Mouse (Mus musculus) olfactory bulb, adult 2 months (tissue): ENCODE measurements around the gene Tnnt3. TPM values are rescaled to one million over a fixed set of nuclear protein-coding genes. Genes with fewer than 3 reads are reported as not detected.

Source experiments
- H3K27ac ChIP-seq: fragments of 200-500 bp; 2 replicates; pipeline ENCODE4 v1.5.1; 2012; ENCODE audit warnings: low read depth, low read length; ENCODE audit not compliant: insufficient read depth
- H3K4me1 ChIP-seq: fragments of 200-500 bp; 2 replicates; pipeline ENCODE4 v1.6.1; 2012; ENCODE audit warnings: low read length; ENCODE audit not compliant: control insufficient read depth, insufficient read depth
- H3K4me3 ChIP-seq: fragments of 200-500 bp; 2 replicates; pipeline ENCODE4 v1.5.1; 2012; ENCODE audit warnings: mild to moderate bottlenecking, low read depth, low read length, moderate library complexity; ENCODE audit not compliant: insufficient read depth
- CTCF ChIP-seq: fragments of 200-500 bp; IDR thresholded peaks from 2 replicates; pipeline ENCODE4 v1.5.1; 2012; ENCODE audit warnings: low read depth, mild to moderate bottlenecking, low read length, moderate library complexity; ENCODE audit not compliant: insufficient read depth
- POLR2A ChIP-seq: fragments of 200-500 bp; IDR thresholded peaks from 2 replicates; pipeline ENCODE4 v1.6.1; 2012; ENCODE audit warnings: mild to moderate bottlenecking, low read depth, low read length, moderate library complexity; ENCODE audit not compliant: insufficient read depth
- WGBS: fragments of 180-500 bp; shearing (Covaris S2); methylation state at CpG from one replicate; pipeline ENCODE4 v1.1.7; 2018; 5-methylcytosine and 5-hydroxymethylcytosine counted together
- polyA plus RNA-seq: library from polyadenylated mRNA; stranded (reverse); fragments of >200 nt; gene quantifications from 2 replicates; pipeline ENCODE4 v1.2.4, GENCODE M21; 2012; ENCODE audit warnings: low replicate concordance; ENCODE audit not compliant: missing spikeins, insufficient read depth, insufficient read length

Gene Tnnt3
- polyA plus RNA-seq, 1 experiment: not detected

- H3K27ac ChIP-seq: no peak overlapping the region
- no peak overlapping the region for H3K4me3 ChIP-seq
- TF ChIP-seq CTCF: no peak
- no peak for TF ChIP-seq POLR2A
- H3K4me1 ChIP-seq: no peaks in the 10 kb centered on the region
- WGBS: 85% methylated on average over 5 of the region's 5 CpGs
Observed at GRCm38 (mm10) chr7:142496800-142497199, 1.8 kb upstream of the Tnnt3 start.

GRCm38 (mm10) chr7:142497775-142498174, 861 bp upstream of the Tnnt3 start:
- H3K4me3 ChIP-seq: no peak overlapping the region
- WGBS: 92% methylated on average over 2 of the region's 2 CpGs
- no peak overlapping the region for H3K27ac ChIP-seq
- TF ChIP-seq POLR2A (no peak), CTCF (no peak)
- H3K4me1 ChIP-seq: no peaks in the 10 kb centered on the region

- TF ChIP-seq CTCF: no peak
- no peak for TF ChIP-seq POLR2A
- Histone ChIP-seq H3K4me1 (no peaks in the 10 kb centered on the region), H3K27ac (no peak overlapping the region), H3K4me3 (no peak overlapping the region)
- 88% methylated on average over 5 of the region's 5 CpGs for WGBS
Observed at GRCm38 (mm10) chr7:142499010-142499721, 530 bp downstream of the Tnnt3 start.

- Histone ChIP-seq H3K4me3 (no peak overlapping the region), H3K4me1 (no peaks in the 10 kb centered on the region), H3K27ac (no peak overlapping the region)
- WGBS: 81% methylated on average over 1 of the region's 1 CpGs
- TF ChIP-seq CTCF: no peak
- no peak for TF ChIP-seq POLR2A
Observed at GRCm38 (mm10) chr7:142500032-142500431, 1.4 kb downstream of the Tnnt3 start.

GRCm38 (mm10) chr7:142503206-142503605, 4.6 kb downstream of the Tnnt3 start:
- H3K27ac ChIP-seq: no peak overlapping the region
- no peaks in the 10 kb centered on the region for H3K4me1 ChIP-seq
- TF ChIP-seq POLR2A (no peak), CTCF (no peak)
- 92% methylated on average over 4 of the region's 4 CpGs for WGBS
- no peak overlapping the region for H3K4me3 ChIP-seq

- H3K4me1 ChIP-seq: 0 out of 2 replicates have a peak, but pooled peaks cover 2% of the 10 kb centered on the region
- H3K27ac ChIP-seq: no peak overlapping the region
- WGBS: 87% methylated on average over 2 of the region's 2 CpGs
- TF ChIP-seq POLR2A (no peak), CTCF (no peak)
- H3K4me3 ChIP-seq: no peak overlapping the region
Observed at GRCm38 (mm10) chr7:142505942-142506341, 7.3 kb downstream of the Tnnt3 start.

- no peak overlapping the region for H3K4me3 ChIP-seq
- H3K27ac ChIP-seq: no peak overlapping the region
- WGBS: 64% methylated on average over 4 of the region's 4 CpGs
- no peak for TF ChIP-seq POLR2A
- TF ChIP-seq CTCF: no peak
- H3K4me1 ChIP-seq: 0 out of 2 replicates have a peak, but pooled peaks cover 2% of the 10 kb centered on the region
Observed at GRCm38 (mm10) chr7:142506501-142506900, 7.9 kb downstream of the Tnnt3 start.

GRCm38 (mm10) chr7:142507453-142507852, 8.8 kb downstream of the Tnnt3 start:
- WGBS: 92% methylated on average over 9 of the region's 9 CpGs

GRCm38 (mm10) chr7:142509518-142509917, 10.9 kb downstream of the Tnnt3 start:
- Histone ChIP-seq H3K4me1 (0 out of 2 replicates have a peak, but pooled peaks cover 2% of the 10 kb centered on the region), H3K27ac (no peak overlapping the region), H3K4me3 (no peak overlapping the region)
- TF ChIP-seq CTCF (no peak), POLR2A (no peak)
- WGBS: 58% methylated on average over 14 of the region's 14 CpGs

More at GRCm38 (mm10) chr7:142507453-142507852, 8.8 kb downstream of the Tnnt3 start:
- H3K27ac ChIP-seq: no peak overlapping the region
- TF ChIP-seq CTCF: no peak
- no peak for TF ChIP-seq POLR2A
- H3K4me3 ChIP-seq: no peak overlapping the region
- H3K4me1 ChIP-seq: 0 out of 2 replicates have a peak, but pooled peaks cover 2% of the 10 kb centered on the region
